Mouse (Mus musculus): ENCODE measurements around the gene Sdad1.
A peak's percentile ranks its signal among the peaks of the same experiment; 100 is the strongest.

The Sdad1 gene

DNA sequence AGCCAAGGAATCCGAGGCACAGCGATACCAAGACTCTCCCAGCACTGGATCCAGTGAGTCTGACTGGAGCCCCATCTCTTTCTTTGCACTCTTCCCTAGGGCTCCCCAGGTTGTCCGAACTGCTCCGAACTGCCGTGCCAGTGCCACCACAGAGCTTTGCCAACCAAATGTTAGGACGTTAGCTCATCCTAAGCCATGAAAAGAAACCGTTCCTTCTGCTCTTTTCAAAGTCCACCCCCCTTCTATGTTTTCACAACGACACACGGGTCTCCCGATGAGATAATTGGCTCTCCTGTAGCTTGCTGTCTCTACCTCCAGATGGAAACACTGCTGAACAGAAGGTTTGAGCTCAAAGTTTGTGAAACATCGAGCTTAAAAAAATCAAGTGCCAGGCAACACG lies 69.5 kb downstream of the Sdad1 start:
- no peak for DNase-seq (ENCODE audit: low spot score)

DNA sequence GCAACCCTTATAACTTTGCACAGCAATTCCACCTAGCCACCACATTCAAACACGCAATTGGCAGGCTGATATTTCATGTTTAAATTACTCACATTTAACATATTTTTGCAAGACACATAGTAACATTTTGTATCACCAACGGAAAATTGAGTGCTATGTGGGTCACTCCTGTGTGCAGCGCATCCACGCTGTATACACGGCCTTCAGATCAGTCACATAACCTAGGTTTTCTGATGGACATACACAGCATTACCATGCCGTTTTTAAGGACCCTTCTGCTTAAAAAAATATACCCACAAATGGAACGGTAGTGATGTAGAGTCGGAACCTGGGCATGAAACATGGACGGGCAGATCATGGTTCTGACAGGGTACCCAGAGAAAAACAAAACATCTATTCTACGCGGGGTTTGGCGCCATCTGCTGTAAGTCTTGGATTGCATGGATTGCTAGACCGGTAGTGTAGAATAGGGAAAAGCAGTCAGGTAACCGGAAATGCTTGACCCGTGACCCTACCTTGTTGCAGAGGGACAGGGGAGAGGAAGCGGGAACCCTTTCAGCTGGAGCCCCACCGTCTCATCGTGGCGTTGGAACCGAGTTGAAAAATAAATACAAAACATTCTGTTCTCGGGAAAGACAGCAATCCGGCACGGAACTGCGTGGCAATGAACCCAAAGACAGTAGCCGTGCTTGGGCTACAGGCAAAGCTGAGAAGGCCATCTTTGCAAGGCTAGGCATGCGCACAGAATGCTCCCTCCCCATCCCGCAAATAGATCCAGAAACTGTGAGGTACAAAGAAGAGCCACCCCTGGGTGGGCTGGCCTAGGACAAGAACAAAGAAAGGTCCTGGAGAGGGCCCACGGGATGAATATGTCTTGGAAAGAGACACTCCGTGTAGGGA lies 70.7 kb downstream of the Sdad1 start:
- peak; percentile 77 for DNase-seq (ENCODE audit: low spot score)

- peak; percentile 59 for DNase-seq (ENCODE audit: low spot score)
These were observed 75.2 kb downstream of the Sdad1 start for GRCm38 (mm10) chr5:92234939-92235557.

Data from yolk sac, embryonic 10.5 days (tissue).